13 mouse cellular contexts compared by ENCODE assay signal in genomic region chr17:65957782-65958325, GRCm38 (mm10). TPM values are rescaled to one million over a fixed set of nuclear protein-coding genes. Genes with fewer than 3 reads are reported as not detected.
DNase-seq lines count a peak whose midpoint lies in the region; TF ChIP-seq lines count a peak whose summit lies in the region.
"Had no signal": no experiment of that assay in that cellular context is flagged by ENCODE, and none has a peak within 500 bp of the region (broad histone marks: within the 10 kb centered on the region; RNA-seq: fewer than 3 reads in every experiment).

No protein-coding gene starts in this region.

- intact Hi-C loops in heart, postnatal 14 days (cut with DNase I): loop anchor here (10.0 kb wide), 1 partner anchor 117 kb away; the partner anchor contains the start of gene Ankrd12

- no peaks in the 10 kb centered on the region for H3K27me3 ChIP-seq in heart, embryonic 10.5 days (ENCODE audit: insufficient read depth, poor library complexity, severe bottlenecking)
- H3K27me3 ChIP-seq: hindbrain, embryonic 13.5 days; limb, embryonic 13.5 days; liver, embryonic 15.5 days had no signal

- H3K27ac ChIP-seq in heart, embryonic 10.5 days: no peak overlapping the region
- peak overlapping the region; percentile 28; the same call in 1 of the 2 replicates for H3K27ac ChIP-seq in layer of hippocampus, adult 2 months
- H3K27ac ChIP-seq: hindbrain, embryonic 13.5 days; left cerebral cortex, adult 2 months; limb, embryonic 13.5 days; liver, embryonic 15.5 days had no signal

- H3K9me3 ChIP-seq in heart, embryonic 10.5 days: no peaks in the 10 kb centered on the region
- H3K9me3 ChIP-seq: hindbrain, embryonic 13.5 days; limb, embryonic 13.5 days; liver, embryonic 15.5 days had no signal

- H3K36me3 ChIP-seq in heart, embryonic 10.5 days: no peaks in the 10 kb centered on the region
- H3K36me3 ChIP-seq: hindbrain, embryonic 13.5 days; limb, embryonic 13.5 days; liver, embryonic 15.5 days had no signal

- no peak for TF ChIP-seq CTCF in layer of hippocampus, adult 2 months (conservative IDR thresholded peaks at IDR 0.05)

- no peak overlapping the region for H3K4me3 ChIP-seq in heart, embryonic 10.5 days
- no peak overlapping the region for H3K4me3 ChIP-seq in layer of hippocampus, adult 2 months
- H3K4me3 ChIP-seq: hindbrain, embryonic 13.5 days; left cerebral cortex, adult 2 months; limb, embryonic 13.5 days; liver, embryonic 15.5 days had no signal

- H3K4me1 ChIP-seq in heart, embryonic 10.5 days: peaks cover 8% of the 10 kb centered on the region; the same call in 1 of the 2 replicates
- H3K4me1 ChIP-seq: hindbrain, embryonic 13.5 days; limb, embryonic 13.5 days had no signal

- 85% methylated on average over 8 of the region's 8 CpGs for WGBS in heart, embryonic 10.5 days

- DNase-seq in cerebellum, postnatal 14 days: peak; percentile 54 to 64
- DNase-seq in cerebellum, adult 11 months: no peak
- DNase-seq in heart, embryonic 10.5 days (ENCODE audit: low spot score): peak; percentile 45
- DNase-seq in heart, postnatal 14 days: no peak
- DNase-seq in layer of hippocampus, adult 2 months (ENCODE audit: low spot score in 2 of 2): no peak
- DNase-seq in layer of hippocampus, postnatal 36 days: no peak
- DNase-seq in Muller cell, postnatal 12 days (ENCODE audit: inconsistent ontology term): peak; percentile 9
- no peak for DNase-seq in left cerebral cortex, adult 9 months (ENCODE audit: low spot score in 2 of 2)
- DNase-seq: cerebellum, adult 8-10 months had no signal

RNA-seq across cellular contexts. Expression of gene Twsg1, which starts 6.8 kb away (rescaled TPM):
- 74.4 and 79.4 TPM in 2 replicates for polyA plus RNA-seq in heart, embryonic 10.5 days (2016; fragmentation: Nextera tagmentation; extraction: Ambion mirVana)
- total RNA-seq in heart, postnatal 14 days (2021): 10 to 100 TPM; 68.2 to 69.8 TPM
- 10 to 100 TPM; 25.0 to 29.9 TPM for total RNA-seq in layer of hippocampus, adult 2 months (2021)
- total RNA-seq in layer of hippocampus, postnatal 36 days (2021): 10 to 100 TPM; 27.8 to 28.5 TPM

Comparison
In these comparisons a context has a peak if more than half of its experiments do, and no peak if none do; other contexts are left out.
1. DNase-seq: peak in cerebellum, postnatal 14 days (2 of 2), heart, embryonic 10.5 days (single experiment) and Muller cell, postnatal 12 days (single experiment); none in cerebellum, adult 11 months (single experiment), heart, postnatal 14 days (0 of 2), layer of hippocampus, adult 2 months (0 of 2), layer of hippocampus, postnatal 36 days (0 of 2) and left cerebral cortex, adult 9 months (0 of 2).